Mouse (Mus musculus) heart, embryonic 10.5 days (tissue): Measurements from ENCODE around the gene Gm17387. TPM values are rescaled to one million over a fixed set of nuclear protein-coding genes. Genes with fewer than 3 reads are reported as not detected.

Source experiments
- DNase-seq: peaks from one replicate; pipeline ENCODE4 v3.0.0-alpha.2; 2017; ENCODE audit warnings: low spot score
- H3K27ac ChIP-seq: fragments of 300-500 bp; sonication (generic); 2 replicates; pipeline ENCODE4 v1.5.1; 2016; ENCODE audit warnings: mild to moderate bottlenecking
- H3K27me3 ChIP-seq: fragments of 300-500 bp; sonication (generic); 2 replicates; pipeline ENCODE4 v1.6.1; 2016; ENCODE audit warnings: mild to moderate bottlenecking; ENCODE audit not compliant: poor library complexity, insufficient read depth, severe bottlenecking
- H3K36me3 ChIP-seq: fragments of 300-500 bp; sonication (generic); 2 replicates; pipeline ENCODE4 v1.6.1; 2016; ENCODE audit warnings: mild to moderate bottlenecking, moderate library complexity
- H3K4me1 ChIP-seq: fragments of 300-500 bp; sonication (generic); 2 replicates; pipeline ENCODE4 v1.6.1; 2016; ENCODE audit warnings: mild to moderate bottlenecking
- H3K4me3 ChIP-seq: fragments of 300-500 bp; sonication (generic); 2 replicates; pipeline ENCODE4 v1.5.1; 2016; ENCODE audit warnings: mild to moderate bottlenecking, moderate library complexity
- H3K9me3 ChIP-seq: fragments of 300-500 bp; sonication (generic); 2 replicates; pipeline ENCODE4 v1.6.1; 2016; ENCODE audit warnings: mild to moderate bottlenecking, moderate library complexity
- WGBS: fragments of 180-500 bp; shearing (Covaris S2); methylation state at CpG from one replicate; pipeline ENCODE4 v1.1.7; 2016; 5-methylcytosine and 5-hydroxymethylcytosine counted together
- polyA plus RNA-seq: library from polyadenylated mRNA; unstranded; fragments of >200 nt; fragmentation: Nextera tagmentation; extraction: Ambion mirVana; gene quantifications from 2 replicates; pipeline ENCODE4 v1.2.1, GENCODE M21; 2016

Gene Gm17387
- polyA plus RNA-seq, 1 experiment from 2014 or later, result not detected

GRCm38 (mm10) chr7:141058601-141059341, 29.8 kb downstream of the Gm17387 start:
- DNase-seq, result no peak
- peaks cover 16% of the 10 kb centered on the region for H3K4me1 ChIP-seq
- H3K27me3 ChIP-seq, result peaks cover 61% of the 10 kb centered on the region
- H3K9me3 ChIP-seq, result no peaks in the 10 kb centered on the region
- H3K27ac ChIP-seq, result no peak overlapping the region
- H3K4me3 ChIP-seq, result no peak overlapping the region
- 84% methylated on average over 14 of the region's 14 CpGs for WGBS
- H3K36me3 ChIP-seq, result no peaks in the 10 kb centered on the region

DNA sequence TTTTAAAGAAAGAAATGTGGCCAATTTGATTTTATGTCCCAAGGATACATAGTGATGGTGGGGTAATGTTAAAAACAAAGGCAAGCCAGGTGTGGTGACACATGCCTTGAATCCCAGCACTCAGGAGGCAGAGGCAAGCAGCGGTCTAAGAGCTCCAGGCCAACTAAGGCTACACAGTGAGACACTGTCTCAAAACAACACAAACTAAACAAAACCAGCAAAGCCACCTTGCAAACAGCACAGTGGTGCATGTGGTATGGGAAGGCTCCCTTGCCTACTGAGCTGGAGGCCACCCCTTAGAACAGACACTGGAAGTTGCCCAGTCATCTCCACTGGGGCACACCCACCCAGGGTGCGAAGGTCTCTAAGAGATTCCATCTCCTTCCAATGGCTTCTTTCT, 31.0 kb downstream of the Gm17387 start:
- H3K36me3 ChIP-seq, result no peaks in the 10 kb centered on the region
- DNase-seq, result no peak
- H3K9me3 ChIP-seq, result no peaks in the 10 kb centered on the region
- H3K4me1 ChIP-seq, result peaks cover 16% of the 10 kb centered on the region
- H3K27me3 ChIP-seq, result peaks cover 72% of the 10 kb centered on the region
- H3K4me3 ChIP-seq, result peak overlapping the region; percentile 72
- H3K27ac ChIP-seq, result 0 out of 2 replicates have a peak overlapping the region, but pooled peaks have one; percentile 85
- WGBS, result 66% methylated on average over 2 of the region's 2 CpGs

DNA sequence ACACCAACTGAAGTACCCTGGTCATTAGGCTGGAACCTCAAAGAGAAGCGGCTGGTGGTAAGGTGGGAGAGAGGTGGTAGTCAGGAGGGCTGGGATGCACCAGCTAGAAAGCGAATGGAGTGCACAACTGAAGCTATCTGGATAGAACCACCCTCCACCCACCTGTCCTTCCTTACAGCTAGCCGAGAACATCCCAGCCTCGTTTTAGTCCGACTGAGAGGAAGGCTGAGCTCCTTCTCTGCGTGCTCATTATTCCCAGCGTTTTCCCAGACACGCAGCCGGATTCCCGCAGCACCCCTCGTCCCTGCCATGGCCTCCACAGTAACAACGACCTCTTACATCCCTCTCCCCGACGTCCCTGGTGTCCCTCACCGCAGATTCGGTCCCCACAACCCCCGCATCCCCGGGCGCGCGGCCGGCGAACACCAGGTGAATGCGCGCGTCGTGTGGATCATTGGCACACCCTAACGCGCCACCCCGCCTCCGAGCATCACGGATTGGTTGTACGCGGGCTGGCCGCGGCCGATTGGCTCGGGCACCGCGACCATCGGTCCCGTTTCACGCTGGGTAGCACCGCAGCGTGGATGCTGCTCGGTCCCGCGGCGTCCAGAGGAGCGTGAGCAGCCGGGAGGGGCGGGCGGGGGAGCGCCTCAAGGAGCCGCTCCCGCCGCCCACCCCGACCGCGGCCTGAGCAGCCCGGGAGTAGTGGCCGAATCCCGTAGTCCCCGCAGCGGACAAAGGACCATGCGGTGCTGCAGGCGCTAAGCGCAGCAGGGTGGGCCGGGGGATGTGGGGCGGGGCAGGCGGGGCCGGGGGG, 31.7 kb downstream of the Gm17387 start, which contains the start of gene B4galnt4:
B4galnt4 (plus strand) TSS at position 679 of the 817 bp plus-strand sequence.
- DNase-seq, result no peak
- peaks cover 16% of the 10 kb centered on the region for H3K4me1 ChIP-seq
- peak within 1 kb of the TSS; percentile 85 for H3K27ac ChIP-seq
- H3K9me3 ChIP-seq, result no peaks in the 10 kb centered on the region
- H3K4me3 ChIP-seq, result peak within 1 kb of the TSS; percentile 72
- WGBS, result 1% methylated on average over 71 of the region's 72 CpGs
- H3K36me3 ChIP-seq, result no peaks in the 10 kb centered on the region
- H3K27me3 ChIP-seq, result peaks cover 79% of the 10 kb centered on the region

DNA sequence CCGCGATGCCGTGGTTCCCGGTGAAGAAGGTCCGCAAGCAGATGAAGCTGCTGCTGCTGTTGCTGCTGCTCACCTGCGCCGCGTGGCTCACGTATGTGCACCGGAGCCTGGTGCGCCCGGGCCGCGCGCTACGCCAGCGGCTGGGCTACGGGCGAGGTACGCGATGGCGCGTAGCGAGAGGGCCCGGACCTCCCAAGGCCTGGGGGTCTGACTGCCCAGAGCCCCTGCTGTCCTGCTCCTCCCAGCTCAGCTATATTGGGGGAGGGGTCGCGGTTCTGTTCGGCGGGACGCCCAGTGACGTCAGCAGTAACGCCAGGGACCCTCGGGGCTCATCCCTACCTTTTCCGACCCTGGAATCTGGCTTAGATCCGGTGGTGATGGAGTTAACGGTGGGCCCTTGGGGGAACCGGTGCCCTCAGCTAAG, 32.4 kb downstream of the Gm17387 start:
- Histone ChIP-seq H3K9me3 (no peaks in the 10 kb centered on the region), H3K27me3 (peaks cover 86% of the 10 kb centered on the region), H3K36me3 (no peaks in the 10 kb centered on the region), H3K27ac (peak overlapping the region; percentile 85), H3K4me3 (peak overlapping the region; percentile 72), H3K4me1 (peaks cover 16% of the 10 kb centered on the region)
- under 1% methylated on average over 37 of the region's 37 CpGs for WGBS
- no peak for DNase-seq

DNA sequence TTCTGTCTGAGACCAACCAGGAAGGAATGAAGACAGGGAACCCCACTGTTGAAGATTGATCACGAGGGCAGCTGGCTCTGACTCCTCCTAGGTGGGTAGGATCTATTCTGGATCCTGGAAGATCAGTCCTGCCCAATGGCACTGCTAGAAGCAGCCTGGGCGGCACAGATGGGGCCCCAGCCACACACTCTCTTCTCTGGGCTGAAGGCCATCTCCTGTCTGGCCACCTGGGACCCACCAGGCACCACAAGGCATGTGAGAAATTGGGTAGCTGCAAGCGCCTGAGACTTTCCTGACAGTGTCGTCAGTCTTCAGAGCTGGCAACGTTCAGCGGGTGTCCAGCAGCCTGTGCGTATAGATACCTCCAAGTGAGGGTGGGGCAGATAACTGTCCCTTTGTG, 33.6 kb downstream of the Gm17387 start:
- Histone ChIP-seq H3K27ac (no peak overlapping the region), H3K4me1 (peaks cover 16% of the 10 kb centered on the region), H3K9me3 (no peaks in the 10 kb centered on the region), H3K4me3 (no peak overlapping the region), H3K27me3 (peaks cover 94% of the 10 kb centered on the region), H3K36me3 (no peaks in the 10 kb centered on the region; the same call in 1 of the 2 replicates)
- 69% methylated on average over 7 of the region's 7 CpGs for WGBS
- DNase-seq, result no peak

DNA sequence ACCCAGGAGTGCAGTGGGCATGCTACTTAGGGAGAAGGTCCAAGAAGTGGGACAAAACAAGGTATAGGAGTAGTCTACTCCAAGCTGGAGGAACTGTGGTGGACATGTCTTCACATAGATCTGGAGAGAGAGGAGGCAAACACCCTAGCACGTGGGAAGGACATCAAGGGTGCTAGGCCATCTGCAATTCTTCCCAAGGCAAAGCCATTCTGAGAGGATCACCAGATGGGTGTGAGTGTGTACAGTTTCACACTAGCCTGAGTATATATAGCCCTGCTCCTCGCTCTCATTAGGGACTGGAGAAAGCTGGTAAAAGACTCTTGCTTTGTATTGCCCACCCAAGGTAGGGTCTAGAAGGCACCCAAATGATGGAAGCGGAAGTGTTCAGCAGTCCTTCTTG, 34.4 kb downstream of the Gm17387 start:
- peaks cover 16% of the 10 kb centered on the region for H3K4me1 ChIP-seq
- H3K36me3 ChIP-seq, result no peaks in the 10 kb centered on the region; the same call in 1 of the 2 replicates
- H3K27me3 ChIP-seq, result peaks cover 99% of the 10 kb centered on the region
- WGBS, result 85% methylated on average over 3 of the region's 3 CpGs
- H3K4me3 ChIP-seq, result no peak overlapping the region
- no peak for DNase-seq
- H3K9me3 ChIP-seq, result no peaks in the 10 kb centered on the region
- no peak overlapping the region for H3K27ac ChIP-seq

GRCm38 (mm10) chr7:141064175-141064574, 35.2 kb downstream of the Gm17387 start:
- Histone ChIP-seq H3K4me1 (peaks cover 16% of the 10 kb centered on the region), H3K27ac (no peak overlapping the region), H3K9me3 (no peaks in the 10 kb centered on the region), H3K4me3 (no peak overlapping the region), H3K27me3 (peaks cover 99% of the 10 kb centered on the region), H3K36me3 (no peaks in the 10 kb centered on the region; the same call in 1 of the 2 replicates)
- DNase-seq, result no peak
- 78% methylated on average over 7 of the region's 7 CpGs for WGBS

DNA sequence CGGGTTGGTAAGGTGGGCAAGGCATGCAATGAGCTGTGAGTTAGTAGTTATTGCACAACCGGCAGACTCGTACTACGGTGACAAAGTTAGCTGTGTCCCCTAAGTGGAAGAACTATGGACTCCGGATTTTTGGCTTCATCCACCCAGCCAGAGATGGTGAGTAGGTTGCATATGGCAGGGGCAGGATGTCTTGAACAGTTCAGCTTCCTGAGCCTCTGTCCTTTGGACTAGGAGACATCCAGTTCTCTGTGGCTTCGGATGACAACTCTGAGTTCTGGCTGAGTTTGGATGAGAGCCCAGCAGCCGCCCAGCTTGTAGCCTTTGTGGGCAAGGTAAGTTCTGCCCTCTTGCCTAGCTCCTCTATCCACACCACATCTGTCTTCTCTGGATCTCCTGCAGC, 35.6 kb downstream of the Gm17387 start:
- DNase-seq, result no peak
- Histone ChIP-seq H3K27ac (no peak overlapping the region), H3K4me1 (peaks cover 16% of the 10 kb centered on the region), H3K27me3 (peaks cover 97% of the 10 kb centered on the region), H3K36me3 (no peaks in the 10 kb centered on the region; the same call in 1 of the 2 replicates), H3K4me3 (no peak overlapping the region), H3K9me3 (no peaks in the 10 kb centered on the region)
- WGBS, result 86% methylated on average over 7 of the region's 7 CpGs

- H3K9me3 ChIP-seq, result no peaks in the 10 kb centered on the region
- peaks cover 92% of the 10 kb centered on the region for H3K27me3 ChIP-seq
- no peaks in the 10 kb centered on the region; the same call in 1 of the 2 replicates for H3K36me3 ChIP-seq
- WGBS, result 60% methylated on average over 19 of the region's 19 CpGs
- H3K4me1 ChIP-seq, result peaks cover 17% of the 10 kb centered on the region
- H3K4me3 ChIP-seq, result no peak overlapping the region
- DNase-seq, result no peak
- no peak overlapping the region for H3K27ac ChIP-seq
These were observed 39.4 kb downstream of the Gm17387 start for GRCm38 (mm10) chr7:141068351-141068750.

DNA sequence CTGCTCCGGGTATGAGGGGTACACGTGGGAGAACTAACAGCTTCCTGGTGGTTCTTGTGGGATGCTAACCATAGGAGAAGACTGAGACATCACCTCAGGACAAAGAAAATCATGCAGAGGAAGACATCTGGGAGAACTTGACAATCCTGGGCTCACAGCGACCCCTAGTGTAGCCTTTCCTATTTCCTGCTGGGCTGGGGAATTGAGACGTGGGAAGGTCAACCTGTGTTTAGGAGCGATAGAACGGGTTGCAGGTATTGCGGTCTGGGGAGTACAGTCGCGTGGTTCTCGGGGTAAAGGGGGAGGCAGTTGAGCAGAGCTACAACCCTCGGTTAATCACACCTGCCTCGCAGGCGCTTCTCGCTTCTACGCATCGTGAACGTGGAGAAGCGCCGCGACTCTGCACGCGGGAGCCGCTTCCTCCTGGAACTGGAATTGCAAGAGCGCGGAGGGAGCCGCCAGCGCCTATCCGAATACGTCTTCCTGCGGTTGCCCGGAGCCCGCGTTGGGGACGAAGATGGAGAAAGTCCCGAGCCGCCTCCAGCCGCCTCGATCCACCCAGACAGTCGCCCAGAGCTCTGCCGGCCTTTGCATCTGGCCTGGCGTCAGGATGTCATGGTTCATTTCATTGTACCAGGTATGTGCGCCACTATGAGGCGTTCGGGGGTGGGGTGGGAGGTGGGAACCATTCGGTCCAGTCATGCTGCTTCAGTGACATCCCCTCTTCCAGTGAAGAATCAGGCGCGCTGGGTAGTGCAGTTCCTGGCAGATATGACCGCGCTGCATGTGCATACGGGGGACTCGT, 41.3 kb downstream of the Gm17387 start:
- Histone ChIP-seq H3K27me3 (peaks cover 87% of the 10 kb centered on the region), H3K4me1 (peaks cover 17% of the 10 kb centered on the region), H3K4me3 (peak overlapping the region; percentile 54), H3K9me3 (no peaks in the 10 kb centered on the region), H3K27ac (no peak overlapping the region), H3K36me3 (no peaks in the 10 kb centered on the region; the same call in 1 of the 2 replicates)
- WGBS, result 2% methylated on average over 51 of the region's 51 CpGs
- DNase-seq, result no peak

- Histone ChIP-seq H3K27me3 (peaks cover 87% of the 10 kb centered on the region), H3K36me3 (no peaks in the 10 kb centered on the region; the same call in 1 of the 2 replicates), H3K27ac (no peak overlapping the region), H3K9me3 (no peaks in the 10 kb centered on the region), H3K4me3 (peak overlapping the region; percentile 19; the same call in 1 of the 2 replicates), H3K4me1 (peaks cover 17% of the 10 kb centered on the region)
- 21% methylated on average over 23 of the region's 23 CpGs for WGBS
- DNase-seq, result no peak
These were observed 43.2 kb downstream of the Gm17387 start for GRCm38 (mm10) chr7:141072017-141072745.

GRCm38 (mm10) chr7:141073782-141074181, 44.9 kb downstream of the Gm17387 start:
- Histone ChIP-seq H3K9me3 (no peaks in the 10 kb centered on the region), H3K4me3 (no peak overlapping the region), H3K36me3 (no peaks in the 10 kb centered on the region), H3K27ac (no peak overlapping the region), H3K4me1 (peaks cover 17% of the 10 kb centered on the region), H3K27me3 (peaks cover 87% of the 10 kb centered on the region)
- 81% methylated on average over 4 of the region's 4 CpGs for WGBS
- no peak for DNase-seq
